Mouse (Mus musculus) small intestine, adult 2 months (tissue): ENCODE data around the gene Znrf3.

ENCODE experiments used
- CTCF ChIP-seq: fragments of 200-500 bp; IDR thresholded peaks from 2 replicates; pipeline ENCODE4 v1.5.1; 2012; ENCODE audit warnings: low read depth, mild to moderate bottlenecking, control low read depth, inconsistent platforms, low read length, moderate library complexity, mixed read lengths; ENCODE audit not compliant: insufficient replicate concordance, insufficient read length; ENCODE audit errors: extremely low read depth
- POLR2A ChIP-seq: fragments of 200-500 bp; IDR thresholded peaks from 2 replicates; pipeline ENCODE4 v1.6.1; 2012; ENCODE audit warnings: low read depth, mild to moderate bottlenecking, control low read depth, inconsistent platforms, low read length, moderate library complexity

DNA sequence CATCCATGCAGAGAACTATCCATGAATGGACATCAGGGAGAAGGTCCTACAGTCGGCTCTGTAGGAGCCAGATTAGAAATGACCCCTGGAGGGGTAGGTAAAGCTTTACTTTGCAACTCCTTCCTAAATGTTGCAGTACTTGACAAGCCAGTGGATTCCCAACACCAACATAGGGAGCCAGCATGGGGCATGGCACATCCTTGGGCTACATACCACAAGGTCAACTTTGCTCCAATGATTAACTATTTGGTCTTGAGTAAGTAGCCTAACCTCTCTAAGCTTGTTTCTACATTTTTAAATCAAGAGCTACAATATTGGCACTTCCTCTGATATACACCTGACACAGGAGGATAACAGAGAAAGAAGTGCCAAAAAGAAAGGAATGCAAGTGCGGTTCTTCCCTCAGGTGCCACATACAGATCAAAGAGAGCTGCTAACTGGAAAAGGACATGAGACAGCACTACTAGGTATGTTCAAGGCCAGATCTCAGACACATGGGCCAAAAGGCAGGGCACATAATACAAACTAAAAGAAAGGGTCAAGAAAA is 31.9 kb downstream of the Znrf3 start:
- no peak for TF ChIP-seq CTCF
- TF ChIP-seq POLR2A, result no peak
